Mouse (Mus musculus): ENCODE results near the gene Tmem238l. TPM values are rescaled to one million over a fixed set of nuclear protein-coding genes. Genes with fewer than 3 reads are reported as not detected.
A peak's percentile ranks its signal among the peaks of the same experiment; 100 is the strongest.

Tmem238l gene
- polyA plus RNA-seq, 1 experiment from 2014 or later: not detected

GRCm38 (mm10) chr11:67008528-67008927 lies 52.1 kb downstream of the Tmem238l start:
- WGBS: 91% methylated on average over 4 of the region's 4 CpGs
- Histone ChIP-seq H3K9me3 (replicated peaks) (no peaks in the 10 kb centered on the region), H3K4me2 (replicated peaks) (no peak overlapping the region), H3K27ac (peak overlapping the region; percentile 53), H3K27me3 (no peaks in the 10 kb centered on the region), H3K9ac (no peak overlapping the region), H3K4me1 (peaks cover 19% of the 10 kb centered on the region), H3K4me3 (no peak overlapping the region), H3K36me3 (no peaks in the 10 kb centered on the region)
- ATAC-seq (ENCODE audit: low FRiP score): peak; percentile 23; the same call in 1 of the 2 replicates

- ATAC-seq (ENCODE audit: low FRiP score): no peak
These were observed 54.0 kb downstream of the Tmem238l start for GRCm38 (mm10) chr11:67010430-67010829.

GRCm38 (mm10) chr11:67011635-67012034 lies 55.2 kb downstream of the Tmem238l start:
- H3K27me3 ChIP-seq: no peaks in the 10 kb centered on the region
- H3K9me3 ChIP-seq (replicated peaks): no peaks in the 10 kb centered on the region
- no peak overlapping the region for H3K4me3 ChIP-seq
- WGBS: 15% methylated on average over 4 of the region's 4 CpGs
- peaks cover 19% of the 10 kb centered on the region for H3K4me1 ChIP-seq
- no peak overlapping the region for H3K9ac ChIP-seq
- H3K4me2 ChIP-seq (replicated peaks): no peak overlapping the region
- ATAC-seq (ENCODE audit: low FRiP score): no peak
- no peaks in the 10 kb centered on the region for H3K36me3 ChIP-seq
- no peak overlapping the region for H3K27ac ChIP-seq

More at GRCm38 (mm10) chr11:67010430-67010829, 54.0 kb downstream of the Tmem238l start:
- Histone ChIP-seq H3K4me2 (replicated peaks) (no peak overlapping the region), H3K4me1 (peaks cover 19% of the 10 kb centered on the region), H3K4me3 (no peak overlapping the region), H3K27me3 (no peaks in the 10 kb centered on the region), H3K27ac (no peak overlapping the region), H3K9ac (no peak overlapping the region), H3K9me3 (replicated peaks) (no peaks in the 10 kb centered on the region), H3K36me3 (no peaks in the 10 kb centered on the region)
- 11% methylated on average over 8 of the region's 8 CpGs for WGBS

Other genes starting within 250 kb of the Tmem238l start
- 5.7 and 6.7 TPM in 2 replicates for gene Pirt, start 44.7 kb upstream of the Tmem238l start, polyA plus RNA-seq (2016; fragmentation: Nextera tagmentation; extraction: Ambion mirVana)
- gene Tmem220, start 68.5 kb downstream of the Tmem238l start, polyA plus RNA-seq (2016; fragmentation: Nextera tagmentation; extraction: Ambion mirVana): 0.43 and 1.2 TPM in 2 replicates
- gene Adprm, start 96.0 kb downstream of the Tmem238l start, polyA plus RNA-seq (2016; fragmentation: Nextera tagmentation; extraction: Ambion mirVana): 37.8 and 39.6 TPM in 2 replicates
- 18.2 and 18.9 TPM in 2 replicates for gene Sco1, start 96.0 kb downstream of the Tmem238l start, polyA plus RNA-seq (2016; fragmentation: Nextera tagmentation; extraction: Ambion mirVana)
- 4.3 and 26.2 TPM in 2 replicates for gene Myh3, start 121.7 kb downstream of the Tmem238l start, polyA plus RNA-seq (2016; fragmentation: Nextera tagmentation; extraction: Ambion mirVana)
- gene Myh2, start 214.4 kb downstream of the Tmem238l start, polyA plus RNA-seq (2016; fragmentation: Nextera tagmentation; extraction: Ambion mirVana): 0.05 TPM in 1 of 2 replicates, not detected in the other
- 0.10 TPM in 1 of 2 replicates, not detected in the other for gene Myh1, start 243.4 kb downstream of the Tmem238l start, polyA plus RNA-seq (2016; fragmentation: Nextera tagmentation; extraction: Ambion mirVana)

All from hindbrain, embryonic 12.5 days (tissue).